Mouse (Mus musculus) embryonic fibroblast, embryonic 13.5 days (primary cell): Measurements from ENCODE around the gene Gfap.

Experiments
- CTCF ChIP-seq: IDR thresholded peaks from 2 replicates; pipeline ENCODE4 v1.5.1; 2011; ENCODE audit warnings: mild to moderate bottlenecking, control low read depth, low read length, moderate library complexity, borderline replicate concordance; ENCODE audit not compliant: insufficient read depth
- POLR2A ChIP-seq: IDR thresholded peaks from 2 replicates; pipeline ENCODE4 v1.6.1; 2011; ENCODE audit warnings: low read depth, mild to moderate bottlenecking, control low read depth, low read length, moderate library complexity

DNA sequence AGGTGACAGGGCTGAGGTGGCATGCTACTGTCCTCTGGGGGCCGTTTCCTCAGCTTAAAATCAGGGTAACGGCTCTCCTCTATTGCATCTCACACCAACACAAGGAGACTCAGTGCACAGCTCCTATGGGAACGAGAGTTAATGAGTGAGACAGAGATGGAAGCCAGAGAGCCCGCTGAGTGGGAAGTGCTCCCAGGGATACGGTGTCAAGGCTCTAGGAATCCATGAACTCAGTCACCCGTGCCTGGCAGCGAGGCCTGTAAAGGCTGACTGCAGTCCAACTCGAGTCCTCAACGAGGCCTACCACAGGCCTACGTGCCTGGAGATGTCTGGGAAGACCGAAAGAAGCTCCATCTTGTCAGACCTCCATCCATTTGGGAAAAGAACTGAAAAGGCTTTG lies 41.8 kb downstream of the Gfap start:
- TF ChIP-seq POLR2A (no peak), CTCF (no peak)
